Mouse (Mus musculus) activated CD4-positive, CD25-positive, alpha-beta regulatory T cell (primary cell): ENCODE results near the gene Scoc. TPM values are rescaled to one million over a fixed set of nuclear protein-coding genes. Genes with fewer than 3 reads are reported as not detected.

Source experiments
- polyA plus RNA-seq, 2 experiments: library from polyadenylated mRNA; unstranded; fragments of 100-300 nt; shearing (Covaris generic); gene quantifications; one replicate each; pipeline ENCODE4 v1.2.1; 2017

Scoc gene
- 10 to 100 TPM; 22.8 to 28.9 TPM for polyA plus RNA-seq

GRCm38 (mm10) chr8:83458222-83458621, at the start of gene Scoc:
TSS of gene Scoc (minus strand) at chr8:83458391.

GRCm38 (mm10) chr8:83389316-83390005, 68.7 kb downstream of the Scoc start, which contains the start of gene Clgn:
TSS of gene Clgn (plus strand) at chr8:83389867.

Other genes with a start within 250 kb of the Scoc start
- gene Ucp1, start 168.0 kb downstream of the Scoc start, polyA plus RNA-seq = under 1 TPM in 1 of 2 experiments, not detected in 1; 0.14 TPM
- gene Elmod2, start 125.9 kb downstream of the Scoc start, polyA plus RNA-seq = 10 to 100 TPM in 1 of 2 experiments, 1 to 10 TPM in 1; 8.9 to 10.8 TPM
- not detected for gene Mgat4d, start 109.9 kb downstream of the Scoc start, polyA plus RNA-seq
- gene Clgn, start 68.5 kb downstream of the Scoc start, polyA plus RNA-seq = under 1 TPM; 0.12 to 0.82 TPM
- not detected for gene Olfr370, start 77.4 kb upstream of the Scoc start, polyA plus RNA-seq
- gene Ndufb7, start 108.3 kb upstream of the Scoc start, polyA plus RNA-seq = 100 to 1,000 TPM; 291 to 304 TPM
- gene Tecr, start 149.6 kb upstream of the Scoc start, polyA plus RNA-seq = 100 to 1,000 TPM; 406 to 440 TPM
- gene Dnajb1, start 149.8 kb upstream of the Scoc start, polyA plus RNA-seq = 10 to 100 TPM; 74.4 to 77.3 TPM
- 10 to 100 TPM; 59.7 to 61.0 TPM for gene Gipc1, start 194.3 kb upstream of the Scoc start, polyA plus RNA-seq
- gene Ptger1, start 208.3 kb upstream of the Scoc start, polyA plus RNA-seq = 1 to 10 TPM; 1.0 to 2.5 TPM
- gene Pkn1, start 240.8 kb upstream of the Scoc start, polyA plus RNA-seq = 100 to 1,000 TPM; 122 to 172 TPM